Mouse (Mus musculus) kidney, postnatal 4 days (tissue): ENCODE data around the gene Rnf185.

Experiments used
- DNase-seq, 2 experiments: peaks; one replicate each; pipeline ENCODE4 v3.0.0; 2021; ENCODE audit warnings: mixed read lengths in 2 of 2

Gene Rnf185

DNA sequence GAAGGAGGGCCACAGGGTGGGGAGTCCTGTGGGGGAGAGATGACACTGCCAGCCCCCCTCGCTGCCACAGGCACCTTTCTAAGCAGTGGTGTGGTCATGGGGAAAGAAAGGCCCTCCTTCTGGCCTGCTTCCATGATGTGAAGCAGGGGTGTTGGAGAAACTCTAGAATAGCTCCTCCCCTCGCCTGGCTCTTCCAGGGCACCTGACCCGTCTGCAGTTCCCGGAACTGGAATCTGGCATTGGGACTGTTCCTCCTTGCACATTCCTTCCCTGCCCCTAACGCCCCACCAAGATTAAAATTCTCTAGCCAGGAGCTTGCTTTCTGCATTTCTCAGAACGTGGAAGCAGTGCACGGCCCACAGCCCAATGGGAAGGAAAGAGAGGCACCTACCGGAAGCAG lies 59.6 kb downstream of the Rnf185 start:
- DNase-seq = peak; percentile 23 to 42

GRCm38 (mm10) chr11:3390789-3391188 lies 61.4 kb downstream of the Rnf185 start:
- DNase-seq = no peak

GRCm38 (mm10) chr11:3389996-3390395 lies 62.2 kb downstream of the Rnf185 start:
- no peak for DNase-seq

GRCm38 (mm10) chr11:3387482-3388196 lies 64.5 kb downstream of the Rnf185 start:
- DNase-seq = no peak

DNA sequence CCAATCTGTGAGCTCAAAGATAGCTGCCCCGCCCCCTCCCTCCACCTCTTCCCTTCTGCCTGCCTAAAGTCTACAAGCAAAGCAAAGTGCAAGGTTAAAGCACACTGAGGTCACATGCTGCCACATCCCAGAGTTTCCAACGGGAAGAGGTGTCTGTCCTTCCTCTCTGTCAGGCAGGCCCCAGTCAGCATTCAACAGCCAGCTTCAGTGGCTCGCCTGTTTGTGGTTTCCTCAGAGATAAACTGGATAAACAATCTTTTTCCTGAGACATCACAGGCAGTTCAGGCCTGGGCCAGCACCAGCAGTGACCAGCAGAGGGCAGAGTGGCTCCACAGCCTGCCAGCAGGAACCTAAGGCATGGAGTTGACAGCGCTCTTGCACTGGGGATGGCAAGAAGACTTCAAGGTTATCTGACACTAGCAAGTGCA lies 65.2 kb downstream of the Rnf185 start:
- DNase-seq = peak; percentile 92 to 93

DNA sequence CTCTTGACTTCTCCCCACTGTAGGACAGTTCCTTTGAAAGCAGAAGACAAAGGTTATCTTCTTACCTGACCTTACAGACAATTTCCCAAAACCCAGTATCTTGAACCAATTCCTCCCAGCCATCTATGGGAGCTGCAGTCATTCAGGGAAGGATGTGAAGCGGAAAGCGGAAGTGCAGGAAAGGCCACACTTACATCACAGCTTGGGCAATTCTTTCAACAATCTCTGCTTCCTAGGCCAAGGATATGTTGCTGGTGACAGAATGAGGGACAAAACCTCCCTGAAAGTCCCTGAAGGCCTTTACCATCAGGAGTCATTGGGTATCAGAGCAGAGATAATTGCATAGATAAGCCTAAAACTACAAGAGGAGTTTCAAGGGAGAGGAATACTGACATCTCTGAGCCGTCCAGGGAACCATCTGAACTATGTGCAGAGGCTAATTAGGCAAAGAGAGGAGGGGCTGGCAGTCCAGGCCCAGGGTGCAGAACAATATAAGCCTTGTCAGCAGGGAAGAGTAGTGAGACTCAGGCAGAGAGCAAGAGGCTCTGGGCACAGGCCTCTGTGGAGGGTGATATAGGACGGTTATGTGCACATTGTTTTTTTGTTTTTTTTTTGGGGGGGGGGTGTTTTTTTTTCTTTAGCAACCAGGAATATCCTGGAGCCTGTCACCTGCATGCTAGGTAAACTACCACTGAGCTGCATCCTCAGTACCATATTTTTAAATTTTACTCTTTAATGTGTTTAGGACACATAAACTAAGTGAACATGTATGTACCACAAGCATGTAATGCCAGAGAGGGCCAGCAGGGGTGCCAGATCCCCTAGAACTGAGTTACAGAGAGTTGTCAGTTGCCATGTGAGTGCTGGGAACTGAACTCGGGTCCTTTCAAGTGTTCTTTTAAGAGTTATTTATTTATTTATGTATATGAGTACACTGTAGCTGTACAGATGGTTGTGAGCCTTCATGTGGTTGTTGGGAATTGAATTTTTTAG lies 69.3 kb downstream of the Rnf185 start:
- DNase-seq = peak; percentile 29

- DNase-seq = no peak
Measured at GRCm38 (mm10) chr11:3381148-3381814, 70.9 kb downstream of the Rnf185 start.

DNA sequence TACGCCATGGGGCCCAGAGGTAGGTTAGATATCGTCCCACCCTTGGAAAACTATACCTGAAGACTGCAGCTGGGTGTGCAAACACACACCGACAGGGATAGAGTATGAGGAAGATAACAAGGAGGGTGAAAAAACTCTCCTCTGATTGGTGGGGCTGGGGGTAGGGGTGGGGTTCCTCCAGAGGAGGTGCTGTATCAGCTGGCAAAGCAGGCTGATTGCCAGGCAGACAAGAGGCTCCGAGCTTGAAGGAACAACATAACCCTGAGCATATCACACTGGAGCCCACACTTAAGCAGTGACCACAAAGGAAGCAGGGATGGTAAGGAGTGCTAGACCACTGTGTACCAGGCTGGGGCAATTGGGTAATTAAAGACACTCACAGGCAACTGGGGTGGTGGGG lies 72.7 kb downstream of the Rnf185 start:
- no peak for DNase-seq

- no peak for DNase-seq
Measured at GRCm38 (mm10) chr11:3374741-3375140, 77.4 kb downstream of the Rnf185 start.

DNA sequence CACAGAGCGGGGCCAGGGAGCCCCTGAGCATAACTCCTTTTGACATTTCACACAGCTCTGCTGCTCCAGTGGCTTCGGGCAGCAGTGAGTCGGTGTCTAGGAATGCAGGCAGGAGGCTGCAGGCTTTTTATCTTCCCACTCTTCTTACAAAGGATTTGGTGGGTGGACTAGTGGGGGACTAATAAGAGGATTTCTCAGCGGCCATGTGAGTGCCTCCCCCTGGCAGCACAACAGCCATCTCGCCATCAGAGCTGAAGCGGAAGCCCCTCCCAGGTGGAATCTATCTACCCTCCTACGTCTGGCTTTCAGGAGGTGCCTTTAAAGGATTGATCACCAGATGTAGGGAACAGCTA lies 77.9 kb downstream of the Rnf185 start:
- peak; percentile 31 to 54 for DNase-seq

DNA sequence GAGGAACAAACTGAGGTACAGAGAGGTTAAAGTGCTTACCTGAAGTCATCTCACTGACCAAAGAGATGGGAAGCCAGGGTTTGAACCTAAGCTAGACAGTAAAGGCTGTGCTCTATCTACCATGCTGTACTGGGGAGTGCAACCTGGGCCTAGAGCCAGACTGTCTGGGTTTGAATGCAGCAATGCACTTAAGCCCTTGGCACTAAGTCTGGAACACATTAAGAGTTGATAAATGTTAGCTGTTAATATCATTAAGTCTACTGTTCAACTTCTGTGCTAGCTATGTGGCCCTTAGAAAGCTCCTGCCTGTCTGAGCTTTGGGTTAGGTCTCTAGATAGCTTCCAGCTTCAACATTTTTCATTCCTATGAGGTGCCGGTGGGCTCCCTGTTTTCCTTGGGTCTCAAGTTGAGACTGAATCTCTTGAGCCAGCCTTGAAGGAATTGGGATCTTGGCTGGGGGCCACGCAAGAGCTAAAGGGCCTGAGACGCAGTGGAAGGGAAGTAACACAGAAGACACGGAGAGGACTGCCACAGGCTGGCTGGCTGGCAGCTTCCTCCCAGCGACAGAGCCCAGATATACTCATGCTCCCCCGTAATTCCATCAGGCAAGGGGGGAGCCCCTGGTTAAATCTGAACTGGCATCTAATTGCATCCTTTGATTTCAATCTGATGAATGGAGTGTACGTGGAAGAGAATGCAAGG lies 78.4 kb downstream of the Rnf185 start:
- peak; percentile 55 to 62 for DNase-seq

DNA sequence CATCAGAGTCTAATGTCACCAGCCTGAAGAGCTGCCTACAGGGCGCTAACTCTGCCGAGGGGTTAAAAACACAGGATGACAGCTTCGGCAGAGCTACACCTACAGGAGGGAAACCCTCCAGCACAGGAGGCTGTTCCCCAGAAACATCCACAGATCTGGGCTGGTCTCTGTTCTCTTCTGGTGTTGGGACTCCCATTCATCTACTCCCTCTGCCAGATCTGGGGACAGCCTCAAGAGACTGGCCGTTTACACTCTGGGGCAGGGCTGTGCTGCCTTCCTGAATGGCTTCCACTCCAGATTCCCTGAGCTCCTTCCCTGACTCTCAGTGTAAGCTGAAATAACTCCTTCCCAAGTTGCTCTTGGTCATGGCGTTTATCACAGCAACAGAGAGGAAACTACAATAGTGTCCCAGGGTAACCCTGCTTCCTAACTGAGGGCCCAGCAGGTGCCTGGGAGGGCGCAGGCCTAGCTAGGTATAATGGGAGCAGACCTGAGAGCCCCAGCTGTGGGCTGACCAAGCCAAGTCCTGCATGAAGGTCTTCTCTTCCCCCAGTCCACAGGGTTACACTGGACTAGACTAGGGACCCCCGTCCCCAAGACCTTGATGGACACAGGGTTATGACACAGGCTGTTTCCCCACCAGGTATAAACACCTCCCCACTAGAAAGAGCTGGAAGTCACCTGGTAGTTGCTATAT lies 80.4 kb downstream of the Rnf185 start:
- DNase-seq = no peak

- DNase-seq = peak; percentile 85 to 90
Measured at GRCm38 (mm10) chr11:3370928-3371598, 81.1 kb downstream of the Rnf185 start.

- DNase-seq = no peak
Measured at GRCm38 (mm10) chr11:3370162-3370561, 82.0 kb downstream of the Rnf185 start.

- no peak for DNase-seq
Measured at GRCm38 (mm10) chr11:3369449-3369848, 82.7 kb downstream of the Rnf185 start.

DNA sequence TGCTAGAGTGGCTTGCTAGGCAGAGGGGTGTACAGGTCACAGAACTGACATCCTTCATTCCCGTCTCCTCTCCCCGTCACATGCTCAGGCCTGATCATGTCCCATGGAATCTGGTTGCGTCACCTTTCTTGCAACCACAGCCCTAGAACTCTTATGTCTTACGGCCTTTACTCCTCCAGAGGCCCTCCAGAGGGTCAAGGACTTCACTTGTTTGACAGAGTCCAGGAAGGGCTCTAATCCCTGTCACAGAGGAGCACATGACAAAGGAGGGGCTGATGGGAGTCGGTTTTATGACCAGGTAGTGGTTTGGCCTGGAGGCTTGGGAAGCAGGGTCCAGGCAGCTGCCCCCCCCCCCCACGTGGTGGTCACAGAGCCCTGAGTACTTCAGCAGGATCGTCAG lies 83.2 kb downstream of the Rnf185 start:
- no peak for DNase-seq

DNA sequence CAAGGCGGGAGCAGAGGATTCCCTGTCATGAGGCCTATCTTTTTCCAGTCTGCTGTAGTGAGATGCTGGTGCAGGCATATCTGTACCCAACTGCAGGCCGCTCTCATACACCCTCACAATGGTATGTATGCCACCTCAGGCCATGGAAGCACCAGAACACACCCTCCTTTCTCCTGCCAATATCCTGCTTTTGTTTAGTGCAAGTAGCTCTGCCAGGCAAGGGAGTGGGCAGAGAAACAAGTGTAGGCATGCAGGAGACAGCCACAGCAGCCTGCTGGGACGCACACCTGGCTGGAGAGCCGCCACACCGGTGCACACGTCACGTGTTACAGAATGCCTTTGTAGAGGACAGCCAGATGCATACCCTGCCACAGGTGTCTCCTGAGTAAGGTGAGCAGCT lies 85.8 kb downstream of the Rnf185 start:
- no peak for DNase-seq
